Mouse (Mus musculus): Measurements from ENCODE around the gene Sh3d19.

DNA sequence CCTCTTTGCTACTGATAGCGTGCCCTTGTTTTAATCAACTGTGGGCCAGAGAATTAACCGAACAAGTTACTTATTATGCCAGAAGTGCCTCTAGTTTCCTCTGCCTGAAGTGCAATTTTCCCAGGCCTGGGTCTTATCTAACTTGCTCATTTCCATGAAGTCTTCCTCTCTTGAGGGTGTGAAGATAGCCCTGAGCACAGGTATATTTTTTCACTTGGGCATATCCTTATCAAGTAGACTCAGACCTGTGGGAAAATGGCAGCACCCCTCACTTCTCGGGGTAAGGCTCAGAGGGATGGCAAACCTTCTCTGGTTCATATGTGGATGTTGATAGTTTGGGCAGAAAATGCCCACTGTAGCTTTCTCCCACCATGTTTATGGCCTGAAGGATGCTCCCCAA, 30.4 kb downstream of the Sh3d19 start:
- TF ChIP-seq USF1 (IDR thresholded peaks at IDR 0.05; ENCODE audit: low read depth) = no peak
- TF ChIP-seq MAX (IDR thresholded peaks at IDR 0.05) = no peak
- TF ChIP-seq CTCF (IDR thresholded peaks at IDR 0.05; ENCODE audit: control insufficient read depth, insufficient read depth, insufficient read length) = no peak
- no peak for TF ChIP-seq MYOD1 (IDR thresholded peaks at IDR 0.05; ENCODE audit: control insufficient read depth, insufficient read length, low read depth)
- TF ChIP-seq MYOG (IDR thresholded peaks at IDR 0.05; ENCODE audit: control insufficient read depth, extremely low read depth, insufficient read length) = no peak

Measured in C2C12 (cell line).